Mouse (Mus musculus): Measurements from ENCODE around the gene Banf2.
A peak's percentile ranks its signal among the peaks of the same experiment; 100 is the strongest.

The Banf2 gene

GRCm38 (mm10) chr2:144101463-144101961, 68.7 kb downstream of the Banf2 start:
- DNase-seq (ENCODE audit: low spot score) = no peak

- DNase-seq (ENCODE audit: low spot score) = no peak
These were observed 74.5 kb downstream of the Banf2 start for GRCm38 (mm10) chr2:144107374-144107773.

GRCm38 (mm10) chr2:144107810-144108209, 75.0 kb downstream of the Banf2 start:
- DNase-seq (ENCODE audit: low spot score) = no peak

- no peak for DNase-seq (ENCODE audit: low spot score)
These were observed 75.5 kb downstream of the Banf2 start for GRCm38 (mm10) chr2:144108376-144108775.

GRCm38 (mm10) chr2:144111966-144112365, 79.1 kb downstream of the Banf2 start:
- no peak for DNase-seq (ENCODE audit: low spot score)

GRCm38 (mm10) chr2:144112666-144113065, 79.8 kb downstream of the Banf2 start:
- no peak for DNase-seq (ENCODE audit: low spot score)

GRCm38 (mm10) chr2:144118061-144118460, 85.2 kb downstream of the Banf2 start:
- no peak for DNase-seq (ENCODE audit: low spot score)

- DNase-seq (ENCODE audit: low spot score) = peak; percentile 52
These were observed 87.4 kb downstream of the Banf2 start for GRCm38 (mm10) chr2:144120186-144120823.

GRCm38 (mm10) chr2:144122068-144122467, 89.2 kb downstream of the Banf2 start:
- DNase-seq (ENCODE audit: low spot score) = no peak
